Mouse (Mus musculus): ENCODE results near the gene Muc5ac.

GRCm38 (mm10) chr7:141861046-141861445 is 72.3 kb downstream of the Muc5ac start:
- TF ChIP-seq POLR2A (IDR thresholded peaks at IDR 0.05; ENCODE audit: borderline replicate concordance, insufficient read depth, low read length): no peak
- TF ChIP-seq CTCF (IDR thresholded peaks at IDR 0.05; ENCODE audit: borderline replicate concordance, insufficient read depth, low read depth, low read length): no peak
